Mouse (Mus musculus): ENCODE results near the gene Smoc1. TPM values are rescaled to one million over a fixed set of nuclear protein-coding genes. Genes with fewer than 3 reads are reported as not detected.

Gene Smoc1
- polyA plus RNA-seq, 1 experiment from 2014 or later: 15.5 TPM

DNA sequence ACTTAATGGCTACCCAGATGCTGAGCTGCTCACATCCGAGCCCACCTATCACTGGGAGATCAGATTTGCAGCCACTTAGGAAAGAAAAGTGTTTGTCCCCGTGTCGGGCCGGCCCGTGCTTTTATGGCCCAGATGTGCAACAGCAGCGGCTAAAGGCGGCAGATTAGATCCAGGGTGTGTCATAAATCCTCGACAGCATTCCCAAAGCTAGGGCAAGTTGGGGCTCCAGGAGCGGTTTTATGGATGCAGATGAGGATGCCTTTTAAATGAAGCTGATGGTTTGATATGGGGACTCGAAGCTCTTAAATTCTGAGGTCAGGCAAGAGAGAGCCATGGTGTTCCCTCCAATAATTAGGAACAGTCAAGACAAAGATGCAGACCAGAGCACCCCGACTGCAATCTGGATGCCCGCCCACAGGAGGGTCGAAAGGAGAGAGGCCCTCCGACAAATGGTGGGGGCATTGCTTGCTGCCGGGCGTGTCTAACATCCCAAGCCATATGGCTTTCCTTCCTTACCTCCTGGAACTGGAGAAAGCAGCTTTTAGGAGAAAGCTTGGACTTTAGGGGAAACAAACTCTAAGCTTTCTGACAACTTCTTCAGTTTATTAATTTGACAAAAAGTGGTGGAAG, 1.8 kb downstream of the Smoc1 start:
- ATAC-seq (replicated peaks; ENCODE audit: insufficient number of reproducible peaks, low FRiP score, low TSS enrichment, low read depth) (no peak), DNase-seq (ENCODE audit: low spot score) (peak; percentile 57)
- H3K27me3 ChIP-seq (ENCODE audit: control insufficient read depth, insufficient read depth, low read length): no peaks in the 10 kb centered on the region
- peak overlapping the region; percentile 11 for H3K9ac ChIP-seq (replicated peaks; ENCODE audit: low read length)
- no peaks in the 10 kb centered on the region; the same call in 1 of the 2 replicates for H3K4me1 ChIP-seq (ENCODE audit: control insufficient read depth, insufficient read depth, low read length)
- H3K4me3 ChIP-seq (ENCODE audit: low read depth, low read length): peak overlapping the region; percentile 74
- H3K36me3 ChIP-seq (replicated peaks; ENCODE audit: control insufficient read depth, insufficient read depth, low read depth, low read length): no peaks in the 10 kb centered on the region
- no peaks in the 10 kb centered on the region for H3K9me3 ChIP-seq (replicated peaks; ENCODE audit: control insufficient read depth, low read length)
- H3K4me2 ChIP-seq (ENCODE audit: low read depth, low read length): peak overlapping the region; percentile 90
- 32% methylated on average over 16 of the region's 16 CpGs for WGBS
- no peak overlapping the region for H3K27ac ChIP-seq (replicated peaks; ENCODE audit: low read depth, low read length)

GRCm38 (mm10) chr12:81029731-81030130, 3.1 kb downstream of the Smoc1 start:
- Histone ChIP-seq H3K36me3 (replicated peaks; ENCODE audit: control insufficient read depth, insufficient read depth, low read depth, low read length) (no peaks in the 10 kb centered on the region), H3K4me2 (ENCODE audit: low read depth, low read length) (no peak overlapping the region), H3K4me3 (ENCODE audit: low read depth, low read length) (no peak overlapping the region), H3K27me3 (ENCODE audit: control insufficient read depth, insufficient read depth, low read length) (no peaks in the 10 kb centered on the region), H3K9ac (replicated peaks; ENCODE audit: low read length) (no peak overlapping the region), H3K9me3 (replicated peaks; ENCODE audit: control insufficient read depth, low read length) (no peaks in the 10 kb centered on the region), H3K4me1 (ENCODE audit: control insufficient read depth, insufficient read depth, low read length) (no peaks in the 10 kb centered on the region; the same call in 1 of the 2 replicates), H3K27ac (replicated peaks; ENCODE audit: low read depth, low read length) (no peak overlapping the region)
- ATAC-seq (replicated peaks; ENCODE audit: insufficient number of reproducible peaks, low FRiP score, low TSS enrichment, low read depth) (no peak), DNase-seq (ENCODE audit: low spot score) (peak; percentile 72)
- WGBS: 18% methylated on average over 4 of the region's 4 CpGs

GRCm38 (mm10) chr12:81031579-81031978, 5.0 kb downstream of the Smoc1 start:
- Histone ChIP-seq H3K9ac (replicated peaks; ENCODE audit: low read length) (no peak overlapping the region), H3K9me3 (replicated peaks; ENCODE audit: control insufficient read depth, low read length) (no peaks in the 10 kb centered on the region), H3K4me3 (ENCODE audit: low read depth, low read length) (no peak overlapping the region), H3K4me2 (ENCODE audit: low read depth, low read length) (no peak overlapping the region), H3K36me3 (replicated peaks; ENCODE audit: control insufficient read depth, insufficient read depth, low read depth, low read length) (no peaks in the 10 kb centered on the region), H3K4me1 (ENCODE audit: control insufficient read depth, insufficient read depth, low read length) (no peaks in the 10 kb centered on the region; the same call in 1 of the 2 replicates), H3K27me3 (ENCODE audit: control insufficient read depth, insufficient read depth, low read length) (no peaks in the 10 kb centered on the region), H3K27ac (replicated peaks; ENCODE audit: low read depth, low read length) (no peak overlapping the region)
- WGBS: 87% methylated on average over 7 of the region's 7 CpGs
- DNase-seq (ENCODE audit: low spot score) (no peak), ATAC-seq (replicated peaks; ENCODE audit: insufficient number of reproducible peaks, low FRiP score, low TSS enrichment, low read depth) (no peak)

DNA sequence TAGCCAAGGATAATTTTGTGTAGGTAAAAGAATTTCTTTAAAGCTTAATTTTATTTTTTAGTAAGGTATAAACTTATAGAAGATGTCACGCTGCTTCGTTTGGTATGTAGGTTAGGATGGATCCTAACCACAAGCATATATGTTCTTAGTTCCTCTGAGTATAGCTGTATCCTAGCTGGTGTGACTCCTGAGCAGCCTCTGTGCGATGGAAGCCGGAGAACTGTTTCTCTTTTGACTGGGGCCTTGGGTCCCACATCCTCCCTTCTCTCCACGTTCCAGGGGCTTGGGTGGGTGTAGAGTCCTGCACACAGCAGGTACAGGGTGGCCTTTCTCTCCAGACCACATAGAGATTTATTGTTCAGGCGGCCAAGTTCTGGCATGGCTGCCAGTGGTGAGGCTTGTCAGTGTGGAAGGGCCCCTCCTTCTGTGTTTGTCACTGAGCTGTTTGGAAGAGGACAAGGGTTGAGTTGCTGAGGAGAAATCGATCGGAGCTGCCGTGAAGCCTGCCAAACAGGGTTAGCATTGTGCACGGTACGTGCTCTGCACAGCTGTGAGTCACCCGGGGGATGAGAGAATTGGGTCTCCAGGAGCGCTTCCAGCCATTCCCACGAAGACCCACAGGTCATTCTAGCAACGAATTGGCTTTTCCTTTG, 6.9 kb downstream of the Smoc1 start:
- Histone ChIP-seq H3K27ac (replicated peaks; ENCODE audit: low read depth, low read length) (no peak overlapping the region), H3K36me3 (replicated peaks; ENCODE audit: control insufficient read depth, insufficient read depth, low read depth, low read length) (no peaks in the 10 kb centered on the region), H3K4me1 (ENCODE audit: control insufficient read depth, insufficient read depth, low read length) (no peaks in the 10 kb centered on the region; the same call in 1 of the 2 replicates), H3K4me3 (ENCODE audit: low read depth, low read length) (no peak overlapping the region), H3K4me2 (ENCODE audit: low read depth, low read length) (no peak overlapping the region), H3K9me3 (replicated peaks; ENCODE audit: control insufficient read depth, low read length) (no peaks in the 10 kb centered on the region), H3K27me3 (ENCODE audit: control insufficient read depth, insufficient read depth, low read length) (no peaks in the 10 kb centered on the region), H3K9ac (replicated peaks; ENCODE audit: low read length) (0 out of 2 replicates have a peak overlapping the region, but pooled peaks have one; percentile 19)
- ATAC-seq (replicated peaks; ENCODE audit: insufficient number of reproducible peaks, low FRiP score, low TSS enrichment, low read depth): no peak; the same call in 1 of the 2 replicates
- WGBS: 52% methylated on average over 15 of the region's 15 CpGs
- no peak for DNase-seq (ENCODE audit: low spot score)

- ATAC-seq (replicated peaks; ENCODE audit: insufficient number of reproducible peaks, low FRiP score, low TSS enrichment, low read depth): no peak
- Histone ChIP-seq H3K27me3 (ENCODE audit: control insufficient read depth, insufficient read depth, low read length) (no peaks in the 10 kb centered on the region), H3K4me1 (ENCODE audit: control insufficient read depth, insufficient read depth, low read length) (no peaks in the 10 kb centered on the region; the same call in 1 of the 2 replicates), H3K27ac (replicated peaks; ENCODE audit: low read depth, low read length) (no peak overlapping the region), H3K36me3 (replicated peaks; ENCODE audit: control insufficient read depth, insufficient read depth, low read depth, low read length) (no peaks in the 10 kb centered on the region), H3K4me2 (ENCODE audit: low read depth, low read length) (no peak overlapping the region), H3K4me3 (ENCODE audit: low read depth, low read length) (no peak overlapping the region), H3K9ac (replicated peaks; ENCODE audit: low read length) (no peak overlapping the region), H3K9me3 (replicated peaks; ENCODE audit: control insufficient read depth, low read length) (no peaks in the 10 kb centered on the region)
- no peak for DNase-seq (ENCODE audit: low spot score)
- 77% methylated on average over 4 of the region's 4 CpGs for WGBS
Observed at GRCm38 (mm10) chr12:81034042-81034417, 7.4 kb downstream of the Smoc1 start.

DNA sequence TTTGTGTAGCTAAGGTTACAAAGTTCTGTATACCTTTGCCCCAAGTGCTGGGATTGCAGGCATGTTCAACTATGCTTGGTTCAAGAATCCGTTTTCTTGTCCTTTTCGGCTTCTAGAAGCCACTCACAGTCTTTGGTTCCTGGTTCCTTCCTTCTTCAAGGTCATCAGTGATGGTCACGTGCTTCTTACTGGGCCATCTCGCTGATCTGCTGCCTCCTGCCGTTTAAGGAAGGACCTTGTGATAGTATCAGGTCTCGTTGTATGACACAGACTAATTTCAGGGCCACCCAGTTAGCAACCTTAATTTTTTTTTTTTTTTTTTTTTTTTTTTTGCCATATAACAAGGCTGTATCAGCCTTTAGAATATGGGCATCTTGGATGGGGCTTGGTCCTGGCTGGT, 9.2 kb downstream of the Smoc1 start:
- DNase-seq (ENCODE audit: low spot score) (no peak), ATAC-seq (replicated peaks; ENCODE audit: insufficient number of reproducible peaks, low FRiP score, low TSS enrichment, low read depth) (no peak)
- 81% methylated on average over 6 of the region's 6 CpGs for WGBS
- Histone ChIP-seq H3K27me3 (ENCODE audit: control insufficient read depth, insufficient read depth, low read length) (no peaks in the 10 kb centered on the region), H3K27ac (replicated peaks; ENCODE audit: low read depth, low read length) (no peak overlapping the region), H3K36me3 (replicated peaks; ENCODE audit: control insufficient read depth, insufficient read depth, low read depth, low read length) (no peaks in the 10 kb centered on the region), H3K9ac (replicated peaks; ENCODE audit: low read length) (no peak overlapping the region), H3K4me2 (ENCODE audit: low read depth, low read length) (no peak overlapping the region), H3K9me3 (replicated peaks; ENCODE audit: control insufficient read depth, low read length) (no peaks in the 10 kb centered on the region), H3K4me1 (ENCODE audit: control insufficient read depth, insufficient read depth, low read length) (no peaks in the 10 kb centered on the region; the same call in 1 of the 2 replicates), H3K4me3 (ENCODE audit: low read depth, low read length) (no peak overlapping the region)

DNA sequence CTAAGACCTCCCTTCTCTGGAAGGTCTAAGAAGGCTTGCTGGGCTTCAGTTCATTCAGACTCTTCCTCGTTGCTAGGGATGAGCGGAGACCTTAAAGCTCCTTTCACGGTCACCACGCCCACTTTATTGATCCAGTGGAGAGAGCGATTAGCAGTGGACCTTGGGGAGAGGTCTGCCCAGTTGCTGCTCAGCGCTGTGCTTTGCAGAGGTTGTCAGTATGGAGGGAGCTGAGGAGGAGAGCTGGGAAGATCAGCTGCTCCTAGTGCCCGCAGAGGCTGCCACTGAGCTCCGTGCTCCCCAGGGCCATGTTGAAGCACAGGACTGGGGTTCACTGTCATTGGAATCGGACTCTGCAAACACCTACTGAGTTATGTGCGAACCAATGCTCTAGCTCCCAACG, 17.0 kb downstream of the Smoc1 start:
- DNase-seq (ENCODE audit: low spot score) (no peak), ATAC-seq (replicated peaks; ENCODE audit: insufficient number of reproducible peaks, low FRiP score, low TSS enrichment, low read depth) (peak; percentile 76; the same call in 1 of the 2 replicates)
- no peaks in the 10 kb centered on the region for H3K36me3 ChIP-seq (replicated peaks; ENCODE audit: control insufficient read depth, insufficient read depth, low read depth, low read length)
- 66% methylated on average over 11 of the region's 11 CpGs for WGBS
- no peak overlapping the region for H3K4me3 ChIP-seq (ENCODE audit: low read depth, low read length)
- no peak overlapping the region for H3K27ac ChIP-seq (replicated peaks; ENCODE audit: low read depth, low read length)
- H3K9me3 ChIP-seq (replicated peaks; ENCODE audit: control insufficient read depth, low read length): no peaks in the 10 kb centered on the region
- no peaks in the 10 kb centered on the region; the same call in 1 of the 2 replicates for H3K4me1 ChIP-seq (ENCODE audit: control insufficient read depth, insufficient read depth, low read length)
- H3K4me2 ChIP-seq (ENCODE audit: low read depth, low read length): no peak overlapping the region
- H3K9ac ChIP-seq (replicated peaks; ENCODE audit: low read length): no peak overlapping the region
- H3K27me3 ChIP-seq (ENCODE audit: control insufficient read depth, insufficient read depth, low read length): no peaks in the 10 kb centered on the region

DNA sequence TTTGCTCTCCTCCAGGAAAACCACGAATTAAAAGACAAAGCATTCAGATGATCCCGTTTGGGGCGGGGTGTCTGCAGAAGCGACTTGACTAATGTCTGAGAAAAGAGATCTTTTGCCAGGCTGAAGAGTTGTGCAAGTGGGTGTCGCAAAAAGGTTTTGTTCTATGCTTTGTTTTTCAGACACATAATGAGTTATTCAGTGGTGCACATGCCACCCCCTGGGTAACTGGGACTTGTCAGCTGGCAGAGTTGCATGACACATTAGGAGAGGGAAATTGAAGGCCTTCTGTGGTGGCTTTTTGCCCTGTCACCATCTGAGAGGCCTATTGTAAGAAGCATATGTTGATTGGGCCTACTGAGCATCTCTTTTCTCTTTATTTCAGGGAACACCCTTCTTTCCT, 20.3 kb downstream of the Smoc1 start:
- Histone ChIP-seq H3K4me3 (ENCODE audit: low read depth, low read length) (no peak overlapping the region), H3K4me1 (ENCODE audit: control insufficient read depth, insufficient read depth, low read length) (no peaks in the 10 kb centered on the region), H3K27ac (replicated peaks; ENCODE audit: low read depth, low read length) (no peak overlapping the region), H3K4me2 (ENCODE audit: low read depth, low read length) (no peak overlapping the region), H3K9ac (replicated peaks; ENCODE audit: low read length) (no peak overlapping the region), H3K9me3 (replicated peaks; ENCODE audit: control insufficient read depth, low read length) (no peaks in the 10 kb centered on the region), H3K36me3 (replicated peaks; ENCODE audit: control insufficient read depth, insufficient read depth, low read depth, low read length) (no peaks in the 10 kb centered on the region), H3K27me3 (ENCODE audit: control insufficient read depth, insufficient read depth, low read length) (no peaks in the 10 kb centered on the region)
- no peak for DNase-seq (ENCODE audit: low spot score)
- whole genome bisulfite sequencing: 83% methylated on average over 5 of the region's 5 CpGs
- ATAC-seq (replicated peaks; ENCODE audit: insufficient number of reproducible peaks, low FRiP score, low TSS enrichment, low read depth): no peak
